Mouse (Mus musculus) midbrain, postnatal 0 days (tissue): ENCODE results near the gene Fnip1. TPM values are rescaled to one million over a fixed set of nuclear protein-coding genes. Genes with fewer than 3 reads are reported as not detected.

Source experiments
- ATAC-seq: fragments of 200-750 bp; cut with Nextera tagmentation; 2 replicates; pipeline ENCODE4 v1.8.0; 2017; ENCODE audit warnings: moderate number of reproducible peaks, mild to moderate bottlenecking, moderate TSS enrichment, moderate library complexity; ENCODE audit not compliant: low FRiP score
- DNase-seq: peaks from one replicate; pipeline ENCODE4 v3.0.0-alpha.2; 2015; ENCODE audit warnings: low spot score
- H3K27ac ChIP-seq: fragments of 300-500 bp; sonication (generic); 2 replicates; pipeline ENCODE4 v1.5.1; 2014; ENCODE audit warnings: low read depth, mild to moderate bottlenecking, low read length, mixed read lengths
- H3K27me3 ChIP-seq: fragments of 300-500 bp; sonication (generic); 2 replicates; pipeline ENCODE4 v1.6.1; 2014; ENCODE audit warnings: low read length, control low read depth, mixed read lengths; ENCODE audit not compliant: insufficient read depth
- H3K36me3 ChIP-seq: fragments of 300-500 bp; sonication (generic); 2 replicates; pipeline ENCODE4 v1.6.1; 2014; ENCODE audit warnings: low read length, control low read depth, mixed read lengths; ENCODE audit not compliant: insufficient read depth
- H3K4me1 ChIP-seq: fragments of 300-500 bp; sonication (generic); 2 replicates; pipeline ENCODE4 v1.6.1; 2014; ENCODE audit warnings: mild to moderate bottlenecking, control low read depth, antibody characterized with exemption, low read length, mixed read lengths; ENCODE audit not compliant: insufficient read depth
- H3K4me2 ChIP-seq: fragments of 300-500 bp; sonication (generic); 2 replicates; pipeline ENCODE4 v1.6.1; 2014; ENCODE audit warnings: low read depth, mild to moderate bottlenecking, low read length, mixed read lengths; ENCODE audit not compliant: poor library complexity, severe bottlenecking
- H3K4me3 ChIP-seq: fragments of 300-500 bp; sonication (generic); 2 replicates; pipeline ENCODE4 v1.5.1; 2014; ENCODE audit warnings: low read depth, mild to moderate bottlenecking, low read length, moderate library complexity
- H3K9ac ChIP-seq: fragments of 300-500 bp; sonication (generic); replicated peaks from 2 replicates; pipeline ENCODE4 v1.6.1; 2014; ENCODE audit warnings: mild to moderate bottlenecking, low read length, moderate library complexity, mixed read lengths; ENCODE audit not compliant: poor library complexity, severe bottlenecking
- H3K9me3 ChIP-seq: fragments of 300-500 bp; sonication (generic); 2 replicates; pipeline ENCODE4 v1.6.1; 2016; ENCODE audit warnings: low read length, control low read depth
- CTCF ChIP-seq: IDR thresholded peaks from 2 replicates; pipeline ENCODE4 v1.5.1; 2016; ENCODE audit warnings: antibody characterized with exemption, mild to moderate bottlenecking
- WGBS: fragments of 180-500 bp; shearing (Covaris S2); extraction: QIAGEN DNeasy Blood & Tissue Kit; methylation state at CpG from one replicate; pipeline ENCODE4 v1.1.7; 2014; 5-methylcytosine and 5-hydroxymethylcytosine counted together
- polyA plus RNA-seq: library from polyadenylated mRNA; unstranded; fragments of >200 nt; fragmentation: Nextera tagmentation; extraction: Ambion mirVana; gene quantifications from 2 replicates; pipeline ENCODE4 v1.2.1, GENCODE M21; 2015
- total RNA-seq: library from RNA; depleted of rRNA; stranded (reverse); fragments of >200 nt; gene quantifications from 2 replicates; pipeline ENCODE4 v1.2.3, GENCODE M21; 2014

Gene Fnip1
- total and polyA plus RNA-seq, 2 experiments from 2014 or later: 7.7 to 20.4 TPM

DNA sequence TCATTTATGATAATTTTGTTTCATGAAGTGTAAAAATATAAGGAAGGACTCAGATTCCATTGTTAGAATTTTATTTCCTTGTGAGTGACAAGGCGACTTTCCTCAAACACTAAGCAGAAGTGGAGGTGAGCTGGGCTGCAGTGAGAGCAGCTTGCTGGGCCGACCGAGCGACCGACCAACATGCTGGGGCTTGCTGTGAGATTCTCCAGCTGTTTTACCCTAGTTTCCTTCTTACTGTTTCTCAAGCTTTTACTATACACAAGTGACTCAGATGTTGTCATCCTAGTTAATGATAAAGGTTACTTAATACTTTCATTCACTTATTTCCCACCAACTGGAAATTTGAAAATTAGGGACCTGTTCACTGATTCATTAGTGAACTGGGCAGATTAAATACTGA is 61.8 kb downstream of the Fnip1 start:
- H3K9ac ChIP-seq: no peak overlapping the region
- no peak for ATAC-seq
- DNase-seq: no peak
- H3K27me3 ChIP-seq: no peaks in the 10 kb centered on the region
- H3K36me3 ChIP-seq: peaks cover 13% of the 10 kb centered on the region; the same call in 1 of the 2 replicates
- H3K4me1 ChIP-seq: no peaks in the 10 kb centered on the region
- H3K4me3 ChIP-seq: no peak overlapping the region
- 87% methylated on average over 5 of the region's 5 CpGs for WGBS
- no peak overlapping the region for H3K4me2 ChIP-seq
- no peak for TF ChIP-seq CTCF
- no peak overlapping the region for H3K27ac ChIP-seq
- H3K9me3 ChIP-seq: no peaks in the 10 kb centered on the region

- no peak for ATAC-seq
- no peak for TF ChIP-seq CTCF
- Histone ChIP-seq H3K27ac (no peak overlapping the region), H3K4me2 (no peak overlapping the region), H3K4me1 (no peaks in the 10 kb centered on the region), H3K9me3 (no peaks in the 10 kb centered on the region), H3K27me3 (no peaks in the 10 kb centered on the region), H3K36me3 (peaks cover 13% of the 10 kb centered on the region; the same call in 1 of the 2 replicates), H3K9ac (no peak overlapping the region), H3K4me3 (no peak overlapping the region)
- no peak for DNase-seq
- 94% methylated on average over 4 of the region's 4 CpGs for WGBS
Observed at GRCm38 (mm10) chr11:54502546-54503245, 64.7 kb downstream of the Fnip1 start.

GRCm38 (mm10) chr11:54513584-54513983 is 75.6 kb downstream of the Fnip1 start:
- TF ChIP-seq CTCF: no peak
- Histone ChIP-seq H3K9me3 (no peaks in the 10 kb centered on the region), H3K9ac (no peak overlapping the region), H3K27me3 (no peaks in the 10 kb centered on the region), H3K27ac (no peak overlapping the region), H3K4me1 (no peaks in the 10 kb centered on the region), H3K4me3 (no peak overlapping the region), H3K4me2 (no peak overlapping the region), H3K36me3 (peaks cover 5% of the 10 kb centered on the region)
- DNase-seq (no peak), ATAC-seq (no peak)

DNA sequence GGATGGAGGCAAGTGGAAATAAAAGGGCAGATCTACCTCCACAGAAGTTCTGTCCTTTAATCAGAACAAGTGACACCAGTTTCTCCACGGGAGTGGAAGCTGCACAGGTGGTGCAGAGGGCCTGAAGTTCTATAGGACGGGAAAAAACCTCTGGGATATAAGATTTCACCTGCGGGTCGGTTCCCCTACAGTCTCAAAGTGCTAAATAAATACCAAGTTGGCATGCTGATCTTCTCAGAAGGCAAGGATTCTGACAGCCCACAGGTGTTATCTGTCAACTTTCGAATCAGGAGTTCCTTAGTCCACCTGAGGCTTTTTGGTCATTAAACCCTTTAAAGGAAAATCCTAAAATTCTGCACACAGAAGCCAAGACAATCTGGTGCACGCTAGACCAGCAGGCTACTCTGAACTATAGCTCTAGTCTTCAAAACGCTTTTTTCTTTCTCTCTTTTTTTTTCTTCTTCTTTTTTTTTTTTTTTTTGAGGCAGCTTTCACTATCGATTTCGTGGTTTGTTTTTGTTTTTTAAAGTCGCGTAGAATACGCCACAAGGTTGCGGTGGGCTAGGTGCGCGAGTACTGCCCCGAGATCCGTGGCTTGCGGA is 84.0 kb downstream of the Fnip1 start:
- Histone ChIP-seq H3K9ac (peak overlapping the region; percentile 67), H3K27ac (peak overlapping the region; percentile 91), H3K4me1 (peaks cover 15% of the 10 kb centered on the region; the same call in 1 of the 2 replicates), H3K9me3 (no peaks in the 10 kb centered on the region), H3K36me3 (no peaks in the 10 kb centered on the region), H3K4me3 (peak overlapping the region; percentile 83), H3K4me2 (peak overlapping the region; percentile 64), H3K27me3 (no peaks in the 10 kb centered on the region)
- no peak for ATAC-seq
- WGBS: under 1% methylated on average over 18 of the region's 18 CpGs
- peak; percentile 13 for DNase-seq
- no peak for TF ChIP-seq CTCF

DNA sequence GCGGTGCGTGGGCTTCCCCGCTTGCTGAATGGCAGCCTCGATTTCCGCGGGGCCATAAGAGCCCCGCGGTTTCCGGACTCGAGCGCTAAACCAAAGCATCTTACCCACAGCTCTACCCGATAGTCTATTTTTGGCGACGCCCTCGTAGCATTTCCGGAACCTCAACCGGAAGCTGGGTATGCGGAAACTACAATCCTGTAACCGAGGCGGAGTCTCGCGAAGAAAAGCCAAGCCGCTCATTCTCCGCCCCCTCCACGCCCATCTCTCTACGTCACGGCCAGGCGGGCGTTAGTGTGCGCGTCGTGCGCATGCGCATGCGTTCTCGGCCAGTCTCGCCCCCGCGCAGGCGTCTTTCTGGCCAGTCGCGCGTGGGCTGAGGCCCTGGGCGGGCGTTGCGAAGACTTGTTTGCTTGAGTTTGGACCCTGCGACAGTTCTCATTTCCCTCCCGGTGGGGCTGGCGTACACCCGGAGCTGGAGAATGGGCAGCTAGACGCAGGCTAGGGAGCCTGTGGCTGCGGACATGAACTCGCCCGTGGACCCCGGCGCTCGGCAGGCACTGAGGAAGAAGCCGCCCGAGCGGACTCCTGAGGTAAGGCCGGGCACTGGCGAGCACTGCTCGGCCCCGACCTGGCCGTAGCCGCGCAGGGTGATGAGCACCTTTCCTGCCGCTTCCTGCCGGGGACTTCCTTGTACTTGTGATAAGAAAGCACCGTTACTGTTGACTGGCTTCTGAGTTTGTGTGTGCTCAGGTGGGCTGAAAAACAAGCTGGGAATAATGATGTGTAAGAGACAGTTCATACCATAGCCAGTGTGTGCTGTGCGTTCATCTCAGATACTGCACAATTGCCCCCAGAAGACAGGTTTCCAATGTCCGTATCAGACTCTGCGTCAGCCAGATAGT is 84.8 kb downstream of the Fnip1 start, which contains the start of gene Rapgef6:
Gene Rapgef6, plus strand, starts transcription at position 319 of the 902 bp plus-strand sequence.
- DNase-seq (peak; percentile 99), ATAC-seq (peak; percentile 98)
- no peaks in the 10 kb centered on the region for H3K36me3 ChIP-seq
- H3K4me1 ChIP-seq: peaks cover 15% of the 10 kb centered on the region; the same call in 1 of the 2 replicates
- peak within 1 kb of the TSS; percentile 83 for H3K4me3 ChIP-seq
- no peak for TF ChIP-seq CTCF
- under 1% methylated on average over 73 of the region's 73 CpGs for WGBS
- peak within 1 kb of the TSS; percentile 67 for H3K9ac ChIP-seq
- no peaks in the 10 kb centered on the region for H3K9me3 ChIP-seq
- peak within 1 kb of the TSS; percentile 64 for H3K4me2 ChIP-seq
- peak within 1 kb of the TSS; percentile 91 for H3K27ac ChIP-seq
- H3K27me3 ChIP-seq: no peaks in the 10 kb centered on the region
